ENCODE assay signal across 1 mouse cellular context in the genomic region with DNA sequence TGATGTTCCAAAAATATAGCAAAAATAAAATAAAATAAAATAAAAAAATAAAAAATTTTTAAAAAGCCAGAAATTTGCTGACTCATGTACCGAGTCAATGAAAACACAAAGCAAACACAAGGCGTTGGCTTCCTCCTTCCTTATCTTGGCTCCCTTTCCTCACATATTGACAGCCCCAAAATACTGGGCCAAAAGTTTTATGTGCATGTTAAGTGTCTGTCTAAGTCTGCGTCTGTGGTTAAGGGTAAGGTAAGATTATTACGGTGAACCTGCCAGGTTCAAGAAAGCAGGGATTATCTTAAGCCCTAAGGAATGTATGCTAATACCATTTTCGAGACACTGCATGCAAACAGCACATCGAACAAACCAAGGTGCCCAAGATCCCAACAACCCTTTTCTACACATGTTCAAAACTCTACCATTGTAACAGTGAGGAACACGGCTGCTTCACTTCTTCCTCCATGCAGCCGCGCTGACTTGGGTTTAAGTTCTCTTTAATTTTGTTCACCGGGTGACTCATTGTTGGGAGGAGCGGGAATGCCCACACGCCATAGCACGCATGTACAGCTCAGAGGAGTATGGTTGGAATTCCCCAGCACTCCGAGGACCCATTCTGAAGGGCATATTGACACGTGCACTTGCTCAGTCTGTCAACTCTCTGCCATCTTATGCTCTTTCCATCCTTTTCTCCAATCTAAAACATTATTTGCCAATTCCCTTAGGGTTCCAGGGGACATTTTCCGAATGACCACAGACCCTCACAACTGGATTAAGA.
A peak's percentile ranks its signal among the peaks of the same experiment; 100 is the strongest.
TF ChIP-seq lines count a peak whose summit lies in the region.

No protein-coding gene starts in this region.

TF ChIP-seq in CH12.LX, 34 proteins besides CTCF, POLR2A, EP300 and RAD21 (continued from another document):
- no peak for TF ChIP-seq ZKSCAN1 (IDR thresholded peaks at IDR 0.05; ENCODE audit: borderline replicate concordance, low read depth, low read length)
- peak; percentile 45; the same call in 1 of the 2 replicates for TF ChIP-seq IRF4 (IDR thresholded peaks at IDR 0.05; ENCODE audit: low read depth, low read length)
- 0 out of 2 replicates have a peak, but pooled peaks have one; percentile 7 for TF ChIP-seq JUN (IDR thresholded peaks at IDR 0.05; ENCODE audit: insufficient read depth, low read depth, low read length)
- TF ChIP-seq NELFE (IDR thresholded peaks at IDR 0.05; ENCODE audit: low read depth, low read length) = no peak
- TF ChIP-seq USF2 (conservative IDR thresholded peaks at IDR 0.05; ENCODE audit: low read depth, low read length) = no peak
- TF ChIP-seq UBTF (IDR thresholded peaks at IDR 0.05; ENCODE audit: low read depth, low read length) = no peak
- no peak for TF ChIP-seq ZMIZ1 (IDR thresholded peaks at IDR 0.05; ENCODE audit: low read depth, low read length)
- no peak for TF ChIP-seq POLR2AphosphoS2 (IDR thresholded peaks at IDR 0.05; ENCODE audit: low read depth, low read length)
- TF ChIP-seq ELF1 (IDR thresholded peaks at IDR 0.05; ENCODE audit: low read depth, low read length) = no peak
